Comparison of ENCODE assay signal across 7 mouse cellular contexts in genomic region chr5:23419616-23420170, GRCm38 (mm10). TPM values are rescaled to one million over a fixed set of nuclear protein-coding genes. Genes with fewer than 3 reads are reported as not detected.
A peak's percentile ranks its signal among the peaks of the same experiment; 100 is the strongest.
DNase-seq lines count a peak whose midpoint lies in the region; ATAC-seq and TF ChIP-seq lines count a peak whose summit lies in the region.

No protein-coding gene starts in this region.

- DNase-seq in forebrain, postnatal 0 days, result peak; percentile 14
- no peak for DNase-seq in cerebellum, postnatal 36 days
- no peak for DNase-seq in embryo, embryonic 10.5 days (ENCODE audit: low spot score)
- no peak for DNase-seq in cerebellum, adult 11-12 months

- H3K4me3 ChIP-seq in megakaryocyte, embryonic 14.5 days (replicated peaks), result peak overlapping the region; percentile 92
- H3K4me3 ChIP-seq in forebrain, postnatal 0 days (ENCODE audit: low read depth, low read length), result no peak overlapping the region
- H3K4me3 ChIP-seq in liver, embryonic 12.5 days, result peak overlapping the region; percentile 76

- H3K27me3 ChIP-seq in megakaryocyte, embryonic 14.5 days (replicated peaks), result no peaks in the 10 kb centered on the region
- H3K27me3 ChIP-seq in forebrain, postnatal 0 days (ENCODE audit: insufficient read depth, low read length), result no peaks in the 10 kb centered on the region
- no peaks in the 10 kb centered on the region for H3K27me3 ChIP-seq in liver, embryonic 12.5 days (replicated peaks)

- TF ChIP-seq CTCF in forebrain, postnatal 0 days (IDR thresholded peaks at IDR 0.05; ENCODE audit: low read depth), result no peak

- H3K27ac ChIP-seq in forebrain, postnatal 0 days (ENCODE audit: low read depth, low read length), result peak overlapping the region; percentile 99; the same call in 1 of the 2 replicates
- H3K27ac ChIP-seq in liver, embryonic 12.5 days, result 0 out of 2 replicates have a peak overlapping the region, but pooled peaks have one; percentile 43

- 35% methylated on average over 7 of the region's 7 CpGs for WGBS in forebrain, postnatal 0 days
- 46% methylated on average over 7 of the region's 7 CpGs for WGBS in liver, embryonic 12.5 days (ENCODE audit: insufficient replicate concordance)

- peak overlapping the region; percentile 87; the same call in 1 of the 2 replicates for H3K9ac ChIP-seq in forebrain, postnatal 0 days
- no peak overlapping the region for H3K9ac ChIP-seq in liver, embryonic 12.5 days

- peaks cover 50% of the 10 kb centered on the region for H3K36me3 ChIP-seq in megakaryocyte, embryonic 14.5 days (replicated peaks; ENCODE audit: low read length)
- H3K36me3 ChIP-seq in forebrain, postnatal 0 days (ENCODE audit: insufficient read depth), result peaks cover 9% of the 10 kb centered on the region; the same call in 1 of the 2 replicates
- peaks cover 37% of the 10 kb centered on the region for H3K36me3 ChIP-seq in liver, embryonic 12.5 days

- H3K4me2 ChIP-seq in forebrain, postnatal 0 days (ENCODE audit: low read depth), result peak overlapping the region; percentile 79
- peak overlapping the region; percentile 78 for H3K4me2 ChIP-seq in liver, embryonic 12.5 days

- ATAC-seq in megakaryocyte, adult 5-6 weeks (ENCODE audit: poor library complexity, severe bottlenecking), result no peak
- ATAC-seq in forebrain, postnatal 0 days, result no peak
- ATAC-seq in liver, embryonic 12.5 days, result no peak

- peaks cover 71% of the 10 kb centered on the region for H3K4me1 ChIP-seq in megakaryocyte, embryonic 14.5 days
- peaks cover 25% of the 10 kb centered on the region for H3K4me1 ChIP-seq in forebrain, postnatal 0 days (ENCODE audit: insufficient read depth)
- peaks cover 72% of the 10 kb centered on the region for H3K4me1 ChIP-seq in liver, embryonic 12.5 days

- H3K9me3 ChIP-seq in megakaryocyte, embryonic 14.5 days, result no peaks in the 10 kb centered on the region
- no peaks in the 10 kb centered on the region for H3K9me3 ChIP-seq in forebrain, postnatal 0 days (ENCODE audit: low read length)
- H3K9me3 ChIP-seq in liver, embryonic 12.5 days (replicated peaks), result no peaks in the 10 kb centered on the region

RNA-seq across cellular contexts. Expression of gene Kmt2e, which starts 14.5 kb away (rescaled TPM):
- polyA plus RNA-seq in megakaryocyte, embryonic 14.5 days (2012; ENCODE audit: insufficient read depth, low replicate concordance), result 4.6 and 6.2 TPM in 2 replicates
- total RNA-seq in megakaryocyte, adult 5-6 weeks (2015), result 148 and 158 TPM in 2 replicates
- total RNA-seq in megakaryocyte, adult 5-6 weeks (2017), result 63.3 and 69.2 TPM in 2 replicates
- 56.8 and 61.7 TPM in 2 replicates for total RNA-seq in forebrain, postnatal 0 days (2014; rRNA removed)
- polyA plus RNA-seq in forebrain, postnatal 0 days (2015; fragmentation: Nextera tagmentation; extraction: Ambion mirVana), result 93.7 and 149 TPM in 2 replicates
- polyA plus RNA-seq in liver, embryonic 12.5 days (2016; fragmentation: Nextera tagmentation; extraction: Ambion mirVana), result 45.1 and 45.4 TPM in 2 replicates
